Mouse (Mus musculus): ENCODE results near the gene Gm47985.
"Not testable (repeated sequence)": the region's sequence is repeated elsewhere in the genome, so short reads cannot be mapped to it uniquely, and the experiment has no call there.

The Gm47985 gene

GRCm38 (mm10) chr1:151182266-151182665 lies at the start of gene Gm47985:
Gene Gm47985 (plus strand): TSS chr1:151182537.
- DNase-seq = not testable (repeated sequence)

DNA sequence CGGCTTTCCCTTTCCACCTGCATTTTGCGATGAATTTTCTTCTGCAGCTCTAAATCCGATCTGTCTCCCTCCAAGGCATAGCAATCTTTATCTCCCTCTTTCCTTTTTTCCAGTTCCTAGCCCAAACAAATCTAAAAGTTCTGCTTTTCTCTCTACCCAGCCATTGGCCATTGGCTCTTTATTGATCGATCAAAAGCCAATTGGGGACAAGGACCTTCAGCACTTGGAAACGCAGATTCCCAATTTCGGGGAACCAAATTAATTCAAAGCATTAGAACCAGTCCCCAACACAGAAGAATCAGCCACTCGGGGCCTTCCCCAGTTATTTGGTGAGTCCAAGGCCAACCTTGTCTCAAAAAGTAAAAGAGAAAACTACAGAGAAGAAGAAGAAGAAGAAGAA lies 49.7 kb upstream of the Gm47985 start:
- DNase-seq = no peak

DNA sequence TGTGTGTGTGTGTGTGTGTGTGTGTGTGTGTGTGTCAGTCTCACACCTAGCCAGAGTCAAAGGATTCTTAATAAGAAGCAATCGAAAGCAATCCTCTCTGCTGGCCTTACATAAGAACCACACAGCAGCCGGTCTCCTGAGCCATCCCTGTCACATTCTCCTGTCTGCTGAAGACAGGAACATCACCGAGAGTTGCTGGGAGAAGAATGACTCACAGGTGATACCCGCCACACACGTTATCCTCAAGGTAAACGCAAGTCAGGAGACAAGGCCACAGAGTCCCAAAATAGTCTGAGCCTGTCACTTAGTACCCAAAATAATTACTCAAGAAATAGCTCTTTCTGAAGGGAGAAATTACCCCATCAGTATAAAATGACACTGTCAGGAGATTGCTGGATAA lies 43.9 kb upstream of the Gm47985 start:
- DNase-seq = no peak

- DNase-seq = no peak
Observed at GRCm38 (mm10) chr1:151140956-151141355, 41.4 kb upstream of the Gm47985 start.

- no peak for DNase-seq
Observed at GRCm38 (mm10) chr1:151144471-151145146, 37.7 kb upstream of the Gm47985 start.

- DNase-seq = peak in 1 of 2 experiments; percentile 14
Observed at GRCm38 (mm10) chr1:151147801-151148200, 34.5 kb upstream of the Gm47985 start.

DNA sequence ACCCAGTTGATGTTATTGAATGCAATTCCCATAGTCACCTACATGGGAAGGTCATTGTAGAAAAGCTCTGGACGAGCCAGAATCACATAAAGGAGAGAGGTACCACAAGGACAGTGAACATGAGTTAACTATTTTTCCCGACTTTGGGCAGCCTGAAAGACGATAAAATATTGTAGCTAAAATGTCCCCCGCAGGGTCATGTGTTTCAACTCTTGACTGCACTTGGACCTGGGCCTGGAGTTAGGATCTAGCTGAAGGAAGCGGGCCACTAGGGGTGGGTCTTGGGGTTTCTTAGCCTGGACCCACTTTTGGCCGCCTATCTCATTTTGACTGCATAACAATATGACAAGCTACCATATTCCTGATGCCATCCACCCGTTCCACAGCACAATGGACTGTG lies 32.1 kb upstream of the Gm47985 start:
- no peak for DNase-seq

DNA sequence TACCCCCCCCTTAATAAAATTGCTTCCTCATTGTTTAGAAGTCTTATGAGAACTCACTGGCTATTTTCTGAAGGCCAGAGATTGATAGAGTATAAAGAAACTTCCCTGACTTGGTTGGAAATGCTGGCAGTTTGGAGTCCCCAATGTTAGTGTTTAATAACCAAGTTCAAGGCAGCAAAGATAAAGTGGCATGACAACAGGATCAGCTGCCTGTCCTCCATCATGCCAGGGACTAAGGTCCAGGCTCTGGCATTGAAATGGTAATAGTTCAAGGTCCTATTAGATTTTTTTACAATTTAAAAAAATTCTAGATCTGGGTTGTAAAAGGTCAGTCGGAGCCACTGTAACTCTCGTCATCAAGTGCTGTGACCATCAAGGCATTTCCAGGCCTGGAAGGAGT lies 31.2 kb upstream of the Gm47985 start:
- no peak for DNase-seq

DNA sequence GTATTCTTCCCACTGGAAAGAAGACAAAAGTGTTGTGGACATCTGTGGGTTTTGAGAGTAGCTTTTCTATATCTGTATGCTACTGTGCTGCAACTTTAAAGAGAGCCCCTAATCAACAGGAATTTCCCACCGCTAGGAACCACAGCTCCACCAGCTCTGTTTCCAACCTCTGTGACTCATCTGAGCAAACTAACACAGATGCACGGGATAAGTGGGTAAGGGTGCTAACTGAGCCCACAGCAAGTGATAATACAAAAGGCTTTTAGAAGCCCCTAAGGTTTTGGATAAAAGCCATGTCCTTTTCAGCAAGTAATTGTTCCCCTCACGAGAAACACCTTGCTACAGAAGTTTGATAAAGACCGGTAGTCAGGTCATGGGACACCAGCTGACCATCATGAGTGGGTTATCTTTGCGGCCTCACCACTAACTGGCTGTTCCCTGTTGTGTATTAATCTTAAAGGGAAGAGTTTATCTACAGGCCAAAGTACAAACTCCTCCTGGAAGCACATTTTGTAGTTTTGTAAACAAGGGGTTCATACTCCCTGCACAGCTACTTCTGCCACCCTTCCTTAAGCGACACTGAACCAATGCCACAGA lies 29.2 kb upstream of the Gm47985 start:
- DNase-seq = no peak

- not testable (repeated sequence) for DNase-seq
Observed at GRCm38 (mm10) chr1:151154131-151154530, 28.2 kb upstream of the Gm47985 start.

- no peak for DNase-seq
Observed at GRCm38 (mm10) chr1:151156129-151156528, 26.2 kb upstream of the Gm47985 start.

DNA sequence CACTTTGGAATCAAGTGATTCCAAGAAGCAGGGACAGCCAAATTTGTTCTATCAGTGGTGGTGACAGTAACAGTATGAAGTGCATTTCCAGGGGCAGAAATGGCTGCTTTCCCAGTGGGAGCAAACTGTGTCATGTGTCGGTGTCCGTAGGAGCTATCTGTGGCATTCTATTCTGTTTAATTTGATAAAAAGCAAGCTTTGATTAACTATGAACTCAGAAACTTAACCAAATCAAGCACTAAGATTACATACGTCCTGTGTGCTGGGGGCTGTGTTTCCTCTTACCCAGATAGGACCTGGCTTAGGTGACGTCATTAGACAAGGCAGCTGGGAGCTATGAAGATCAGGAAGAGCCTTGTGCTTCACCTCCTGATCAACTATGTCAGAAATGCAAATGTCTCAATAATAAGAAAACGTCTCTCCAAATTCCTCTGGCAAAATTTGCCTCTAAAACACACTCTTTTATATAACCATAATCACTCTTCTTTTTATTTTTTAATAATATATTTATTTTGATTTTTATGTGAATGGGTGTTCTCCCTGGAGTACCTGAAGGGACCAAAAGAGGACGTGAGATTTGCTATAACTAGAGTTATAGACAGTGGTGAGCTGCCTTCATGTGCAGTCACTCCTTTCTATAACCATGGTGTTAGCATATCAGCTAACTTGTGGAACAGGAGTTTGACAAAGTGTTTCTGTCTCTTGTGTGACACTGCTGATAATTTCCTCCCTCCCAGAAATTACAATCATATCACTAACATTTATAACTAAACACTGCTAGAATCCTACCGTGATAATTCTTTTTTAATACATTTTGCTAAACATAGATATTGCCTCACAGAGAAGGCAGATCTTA lies 25.3 kb upstream of the Gm47985 start:
- no peak for DNase-seq

- peak in 1 of 2 experiments; percentile 6 for DNase-seq
Observed at GRCm38 (mm10) chr1:151157963-151158856, 24.1 kb upstream of the Gm47985 start.

- no peak for DNase-seq
Observed at GRCm38 (mm10) chr1:151158857-151159510, 23.4 kb upstream of the Gm47985 start.

DNA sequence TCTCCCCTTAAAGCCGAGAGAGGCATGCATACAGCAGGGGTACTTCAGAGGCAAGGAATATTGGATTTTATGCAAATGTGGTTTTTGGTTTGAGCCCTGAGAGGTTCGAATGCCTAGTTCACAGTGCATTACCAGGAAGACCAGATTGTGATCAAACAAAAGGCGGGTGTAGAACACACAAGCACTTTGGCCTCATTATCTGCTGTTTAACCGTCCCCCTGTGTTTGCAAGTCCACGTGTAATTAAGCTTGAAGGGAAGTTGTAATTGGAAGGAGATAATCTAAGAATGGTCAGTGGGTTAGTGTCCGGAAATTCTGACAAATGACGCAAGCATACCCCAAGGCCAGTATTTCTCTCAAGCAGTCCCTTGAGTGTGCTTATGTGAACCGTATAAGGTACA lies 16.3 kb upstream of the Gm47985 start:
- DNase-seq = no peak

GRCm38 (mm10) chr1:151167297-151168047 lies 14.9 kb upstream of the Gm47985 start:
- peak in 1 of 2 experiments; percentile 11 for DNase-seq

DNA sequence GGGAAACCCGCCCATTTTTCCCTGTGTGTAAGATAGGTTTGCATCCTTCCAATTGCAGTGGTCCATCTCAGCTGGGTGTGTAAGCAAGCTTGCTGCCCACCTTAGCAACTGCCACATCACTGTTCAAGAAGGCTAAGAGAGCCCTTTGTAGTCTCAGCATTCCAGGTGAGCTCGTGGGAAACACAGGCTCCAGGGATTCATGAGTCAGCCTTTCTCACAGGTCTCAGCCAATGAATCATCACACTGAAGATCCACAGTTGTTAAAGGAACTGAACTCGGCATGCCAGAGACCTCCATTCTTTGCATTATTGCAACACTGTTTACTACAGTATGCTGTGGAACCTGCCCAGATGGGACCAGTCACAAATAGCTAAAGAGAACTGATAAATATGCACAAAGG lies 13.7 kb upstream of the Gm47985 start:
- DNase-seq = no peak

DNA sequence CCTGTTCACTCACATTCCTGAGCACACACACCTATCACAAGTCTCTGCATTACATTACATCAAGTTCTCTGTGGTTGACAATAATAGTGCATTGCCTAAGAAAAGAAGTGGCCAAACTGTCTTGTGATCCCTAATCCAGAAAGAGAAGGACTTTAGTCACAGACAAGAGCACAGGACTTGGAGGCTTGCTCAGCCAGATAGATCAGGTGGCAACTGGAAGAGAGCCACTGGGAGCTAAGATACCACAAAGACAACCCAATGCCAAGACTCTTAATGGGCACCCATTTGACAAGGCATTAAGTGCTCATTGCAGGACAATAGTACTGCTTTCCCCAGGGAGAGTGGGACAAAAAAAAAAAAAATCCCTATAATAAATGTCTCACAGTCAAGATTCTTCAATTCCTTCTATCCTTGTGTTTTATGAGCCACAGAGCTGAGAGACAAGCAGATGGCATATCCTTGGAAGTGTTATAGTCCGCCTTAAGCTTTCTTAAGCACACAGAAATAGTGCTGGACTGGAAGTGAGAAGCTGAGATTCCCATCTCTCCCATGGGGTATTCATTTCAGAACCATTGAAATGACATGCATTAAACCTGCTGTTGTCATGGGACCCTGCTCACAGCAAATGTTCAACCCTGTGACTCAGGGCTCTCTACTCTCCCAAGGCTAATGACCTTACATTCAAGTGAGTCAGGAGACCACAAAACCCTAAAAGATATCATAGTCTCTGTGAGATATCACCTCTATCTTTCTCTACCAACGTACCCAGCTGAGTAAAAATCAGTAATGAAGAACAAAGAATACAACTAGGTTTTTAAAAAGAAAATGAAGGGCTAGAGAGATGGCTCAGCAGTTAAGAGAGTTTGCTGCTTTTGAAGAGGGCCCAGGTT lies 10.5 kb upstream of the Gm47985 start:
- DNase-seq = peak in 1 of 2 experiments; percentile 13

DNA sequence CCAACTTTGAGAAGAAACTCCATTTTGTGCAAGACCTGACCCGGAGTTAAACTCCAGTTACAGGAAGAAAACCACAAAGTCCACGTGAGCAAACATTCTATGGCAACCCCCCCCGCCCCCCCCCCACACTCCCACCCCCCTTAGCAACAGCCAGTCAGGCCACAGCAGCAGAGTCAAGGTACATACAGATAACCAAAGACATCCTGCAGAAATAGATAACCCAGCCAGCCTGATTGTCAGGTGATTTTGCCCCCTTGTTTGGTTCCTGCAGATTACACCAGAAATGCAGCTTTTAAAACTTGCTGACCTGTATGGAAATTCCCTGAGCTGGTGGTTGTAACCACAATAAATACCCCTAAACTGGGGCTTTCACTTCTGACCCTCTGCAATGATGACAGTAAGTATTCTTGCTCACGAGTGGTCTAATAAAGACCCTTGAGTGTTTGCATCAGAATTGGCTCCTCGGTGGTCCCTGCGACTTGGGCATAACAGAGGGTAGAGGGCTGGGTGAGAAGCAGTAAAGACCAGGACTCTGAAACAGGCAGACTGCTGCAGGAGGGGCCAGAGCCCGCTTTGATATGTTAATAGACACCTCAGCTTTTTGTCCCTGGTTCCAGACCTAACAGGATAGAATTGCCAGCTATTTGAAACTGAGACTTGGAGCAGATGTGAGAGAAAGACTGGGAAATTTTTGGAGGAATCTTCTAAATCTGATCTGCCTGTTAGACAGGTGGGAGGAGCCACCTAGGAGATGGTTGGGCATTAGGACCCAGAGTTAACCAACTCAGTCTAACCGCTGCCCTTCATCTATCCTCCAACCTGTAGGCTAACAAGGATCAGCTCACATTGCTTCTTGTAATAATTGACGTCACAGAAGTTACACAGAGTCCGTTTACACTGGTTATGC lies 5.1 kb upstream of the Gm47985 start:
- peak in 1 of 2 experiments; percentile 22 for DNase-seq
